Mouse (Mus musculus): ENCODE results near the gene Prok2. TPM values are rescaled to one million over a fixed set of nuclear protein-coding genes. Genes with fewer than 3 reads are reported as not detected.

The Prok2 gene
- polyA plus RNA-seq, 1 experiment from 2014 or later: 0.12 TPM

DNA sequence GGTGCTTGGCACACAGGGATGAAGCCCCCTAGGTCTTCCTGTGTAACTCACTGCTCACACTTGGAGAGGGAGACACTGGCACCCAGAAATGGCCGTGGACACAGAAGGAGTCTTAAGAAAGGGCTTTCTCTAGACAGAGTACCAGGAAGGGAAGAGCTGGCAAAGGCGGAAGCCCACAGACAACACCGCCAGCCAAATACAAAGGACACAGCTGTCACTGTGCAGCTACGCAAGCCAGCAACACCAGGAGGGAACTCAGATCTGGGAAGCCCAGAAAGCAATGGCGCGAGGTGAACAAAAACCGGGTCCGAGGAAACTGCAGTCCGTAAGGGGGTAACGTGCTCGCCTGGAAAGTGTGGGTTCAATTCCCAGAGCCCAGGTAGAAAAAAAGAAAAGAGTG is 48.1 kb downstream of the Prok2 start:
- no peaks in the 10 kb centered on the region for H3K27me3 ChIP-seq (ENCODE audit: insufficient read depth, low read length)
- H3K4me3 ChIP-seq (ENCODE audit: low read depth, low read length): no peak overlapping the region
- H3K36me3 ChIP-seq (ENCODE audit: insufficient read depth): no peaks in the 10 kb centered on the region
- H3K4me2 ChIP-seq: no peak overlapping the region
- no peaks in the 10 kb centered on the region; the same call in 1 of the 2 replicates for H3K4me1 ChIP-seq (ENCODE audit: insufficient read depth)
- H3K9ac ChIP-seq: no peak overlapping the region
- no peak for ATAC-seq (ENCODE audit: insufficient read depth)
- no peaks in the 10 kb centered on the region for H3K9me3 ChIP-seq (ENCODE audit: low read depth, low read length)
- H3K27ac ChIP-seq (ENCODE audit: low read depth): no peak overlapping the region
- TF ChIP-seq CTCF (IDR thresholded peaks at IDR 0.05; ENCODE audit: low read depth): no peak
- WGBS: 79% methylated on average over 11 of the region's 11 CpGs
- DNase-seq: peak; percentile 23

DNA sequence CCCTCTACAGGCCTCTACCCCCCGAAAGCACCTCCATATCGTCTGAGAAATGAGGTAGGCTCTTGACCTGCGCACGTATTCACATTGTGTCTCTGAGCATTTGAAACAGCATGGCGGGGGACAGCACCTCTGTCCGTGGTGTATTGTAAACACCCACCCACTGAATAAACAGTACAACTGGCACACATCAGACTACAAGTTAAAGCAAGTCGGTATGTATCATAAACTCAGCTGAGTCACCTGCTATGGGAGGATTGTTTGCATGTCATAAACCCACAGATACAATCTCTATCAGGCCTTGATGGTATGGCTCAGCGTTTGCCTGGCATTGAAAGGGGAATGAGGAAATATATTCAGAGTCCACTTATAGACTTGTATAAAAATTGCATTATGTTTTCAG is 48.9 kb downstream of the Prok2 start:
- H3K9ac ChIP-seq: no peak overlapping the region
- ATAC-seq (ENCODE audit: insufficient read depth): no peak
- no peak for DNase-seq
- no peaks in the 10 kb centered on the region for H3K27me3 ChIP-seq (ENCODE audit: insufficient read depth, low read length)
- no peak overlapping the region for H3K4me2 ChIP-seq
- TF ChIP-seq CTCF (IDR thresholded peaks at IDR 0.05; ENCODE audit: low read depth): no peak
- WGBS: 69% methylated on average over 8 of the region's 8 CpGs
- H3K36me3 ChIP-seq (ENCODE audit: insufficient read depth): no peaks in the 10 kb centered on the region
- no peak overlapping the region for H3K27ac ChIP-seq (ENCODE audit: low read depth)
- no peak overlapping the region for H3K4me3 ChIP-seq (ENCODE audit: low read depth, low read length)
- H3K4me1 ChIP-seq (ENCODE audit: insufficient read depth): no peaks in the 10 kb centered on the region; the same call in 1 of the 2 replicates
- no peaks in the 10 kb centered on the region for H3K9me3 ChIP-seq (ENCODE audit: low read depth, low read length)

DNA sequence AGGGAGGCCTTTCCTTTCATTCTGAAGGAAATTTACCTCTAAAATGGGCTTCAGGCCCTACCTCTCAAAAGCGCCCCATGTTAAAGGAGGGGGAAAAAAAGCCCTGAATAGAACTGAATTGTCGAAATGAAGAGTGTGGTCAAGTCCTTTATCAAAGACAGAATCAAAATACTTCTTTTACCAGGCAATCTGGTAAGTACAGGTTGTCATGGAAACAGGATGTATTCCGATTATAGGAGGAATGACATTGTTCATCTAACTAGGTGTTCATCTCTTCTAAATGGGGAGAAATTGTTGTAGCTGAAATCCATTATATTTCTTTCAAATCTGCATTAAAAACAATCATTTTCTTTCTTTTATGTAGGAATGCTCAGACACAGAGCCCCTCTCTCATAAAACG is 51.7 kb downstream of the Prok2 start:
- no peaks in the 10 kb centered on the region for H3K9me3 ChIP-seq (ENCODE audit: low read depth, low read length)
- no peaks in the 10 kb centered on the region; the same call in 1 of the 2 replicates for H3K4me1 ChIP-seq (ENCODE audit: insufficient read depth)
- DNase-seq: no peak
- no peaks in the 10 kb centered on the region for H3K27me3 ChIP-seq (ENCODE audit: insufficient read depth, low read length)
- no peak overlapping the region for H3K4me2 ChIP-seq
- H3K4me3 ChIP-seq (ENCODE audit: low read depth, low read length): no peak overlapping the region
- ATAC-seq (ENCODE audit: insufficient read depth): no peak
- no peaks in the 10 kb centered on the region for H3K36me3 ChIP-seq (ENCODE audit: insufficient read depth)
- WGBS: 76% methylated on average over 4 of the region's 4 CpGs
- H3K9ac ChIP-seq: no peak overlapping the region
- no peak overlapping the region for H3K27ac ChIP-seq (ENCODE audit: low read depth)
- TF ChIP-seq CTCF (IDR thresholded peaks at IDR 0.05; ENCODE audit: low read depth): no peak

DNA sequence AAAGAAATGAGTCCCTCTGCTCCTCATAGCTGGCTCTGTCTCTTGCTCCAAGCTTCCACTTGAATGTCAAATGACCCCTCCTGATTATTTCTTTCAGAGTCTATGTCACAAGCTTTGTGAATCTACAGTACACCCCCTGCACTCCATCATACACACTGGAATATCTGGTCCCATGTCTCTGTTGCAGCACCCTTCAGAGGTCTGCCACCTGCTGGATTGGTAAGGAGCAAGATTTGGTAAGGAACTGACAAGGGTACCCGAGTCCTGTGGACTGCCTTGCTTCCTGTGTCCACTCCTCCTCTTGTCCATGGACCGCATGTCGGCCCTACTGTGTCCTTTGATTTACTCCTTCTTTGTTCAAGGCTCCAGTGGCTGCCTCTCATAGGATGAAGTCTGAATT is 54.4 kb downstream of the Prok2 start:
- no peak overlapping the region for H3K9ac ChIP-seq
- no peaks in the 10 kb centered on the region for H3K27me3 ChIP-seq (ENCODE audit: insufficient read depth, low read length)
- no peak overlapping the region for H3K4me3 ChIP-seq (ENCODE audit: low read depth, low read length)
- no peaks in the 10 kb centered on the region for H3K9me3 ChIP-seq (ENCODE audit: low read depth, low read length)
- DNase-seq (no peak), ATAC-seq (ENCODE audit: insufficient read depth) (no peak)
- H3K4me2 ChIP-seq: no peak overlapping the region
- TF ChIP-seq CTCF (IDR thresholded peaks at IDR 0.05; ENCODE audit: low read depth): peak; percentile 31
- H3K4me1 ChIP-seq (ENCODE audit: insufficient read depth): no peaks in the 10 kb centered on the region
- H3K36me3 ChIP-seq (ENCODE audit: insufficient read depth): no peaks in the 10 kb centered on the region
- H3K27ac ChIP-seq (ENCODE audit: low read depth): no peak overlapping the region
- WGBS: 62% methylated on average over 3 of the region's 3 CpGs

DNA sequence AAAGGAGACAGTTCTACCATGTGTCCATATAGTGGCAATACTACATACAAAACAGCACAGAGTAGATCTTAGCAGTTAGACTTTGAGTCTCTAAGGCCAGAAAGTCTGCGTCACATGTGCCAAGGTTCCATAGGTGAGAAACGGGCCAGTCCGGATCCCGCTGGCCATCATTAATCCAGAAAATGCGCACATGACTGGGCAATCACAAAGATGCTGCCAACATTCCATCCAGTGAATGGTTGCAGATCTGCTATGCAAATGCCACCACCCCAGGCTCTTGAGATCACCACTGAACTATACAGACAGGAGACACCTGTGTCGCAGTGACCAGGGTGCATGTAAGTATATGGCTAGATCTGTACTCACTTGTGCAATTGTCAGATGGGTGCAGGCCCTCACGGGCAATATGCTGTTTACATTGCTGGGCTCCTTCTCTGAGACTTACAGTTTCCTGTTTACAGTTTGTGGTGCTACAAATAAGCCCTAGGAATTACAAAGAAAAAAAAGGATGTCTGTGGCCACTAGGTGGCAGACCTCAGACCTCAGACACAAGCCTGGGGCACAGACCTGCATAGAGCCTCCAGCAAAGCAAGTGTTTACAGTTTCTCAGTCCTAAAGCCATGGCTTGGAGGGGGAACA is 55.6 kb downstream of the Prok2 start:
- peak; percentile 81 for TF ChIP-seq CTCF (IDR thresholded peaks at IDR 0.05; ENCODE audit: low read depth)
- DNase-seq: peak; percentile 88
- Histone ChIP-seq H3K4me2 (no peak overlapping the region), H3K27ac (ENCODE audit: low read depth) (no peak overlapping the region), H3K4me1 (ENCODE audit: insufficient read depth) (peaks cover 4% of the 10 kb centered on the region; the same call in 1 of the 2 replicates), H3K27me3 (ENCODE audit: insufficient read depth, low read length) (no peaks in the 10 kb centered on the region), H3K9ac (no peak overlapping the region), H3K36me3 (ENCODE audit: insufficient read depth) (no peaks in the 10 kb centered on the region), H3K4me3 (ENCODE audit: low read depth, low read length) (no peak overlapping the region), H3K9me3 (ENCODE audit: low read depth, low read length) (no peaks in the 10 kb centered on the region)
- 79% methylated on average over 7 of the region's 7 CpGs for WGBS
- peak; percentile 52; the same call in 1 of the 2 replicates for ATAC-seq (ENCODE audit: insufficient read depth)

DNA sequence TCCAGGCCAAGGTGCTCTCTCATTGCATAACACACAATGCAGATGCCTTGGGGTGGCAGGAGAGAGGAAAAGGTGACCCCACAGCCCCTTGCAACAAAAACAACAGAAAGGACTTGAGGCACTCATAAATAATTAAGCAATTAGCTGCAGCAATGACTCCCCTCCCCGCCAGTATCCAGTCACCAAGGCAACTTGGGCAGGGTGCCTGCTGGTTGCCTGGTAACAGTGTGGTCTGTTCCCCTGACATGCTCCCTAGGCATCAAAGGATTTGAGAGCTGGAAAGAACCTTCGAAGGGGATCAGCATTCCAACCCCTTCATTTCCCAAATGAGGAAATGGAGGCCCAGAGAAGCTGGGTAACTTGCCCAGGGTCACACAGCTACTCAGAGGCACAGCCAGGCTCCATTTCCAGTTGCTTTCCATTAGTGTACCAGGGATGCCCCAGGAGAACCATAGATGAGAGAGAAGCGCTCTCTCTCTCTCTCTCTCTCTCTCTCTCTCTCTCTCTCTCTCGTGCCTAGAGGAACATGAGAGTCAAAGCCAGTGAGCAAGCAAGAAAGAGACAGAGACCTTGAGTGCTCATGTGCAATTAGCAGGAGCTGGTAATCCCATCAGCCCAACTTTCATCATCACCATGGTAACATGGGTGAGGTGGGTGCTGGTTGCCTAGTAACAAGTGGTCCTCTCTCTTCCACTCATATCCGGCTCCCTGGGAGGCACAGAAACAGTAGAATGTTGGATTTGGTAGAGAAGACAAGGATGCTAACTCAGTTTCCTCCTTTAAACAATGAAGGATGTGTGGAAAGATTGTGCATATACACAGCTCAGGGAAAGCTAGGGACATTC is 56.5 kb downstream of the Prok2 start:
- H3K4me1 ChIP-seq (ENCODE audit: insufficient read depth): peaks cover 4% of the 10 kb centered on the region; the same call in 1 of the 2 replicates
- no peak overlapping the region for H3K9ac ChIP-seq
- H3K4me2 ChIP-seq: no peak overlapping the region
- no peak for DNase-seq
- H3K36me3 ChIP-seq (ENCODE audit: insufficient read depth): no peaks in the 10 kb centered on the region
- TF ChIP-seq CTCF (IDR thresholded peaks at IDR 0.05; ENCODE audit: low read depth): no peak
- no peak for ATAC-seq (ENCODE audit: insufficient read depth)
- no peaks in the 10 kb centered on the region for H3K9me3 ChIP-seq (ENCODE audit: low read depth, low read length)
- no peak overlapping the region for H3K4me3 ChIP-seq (ENCODE audit: low read depth, low read length)
- no peak overlapping the region for H3K27ac ChIP-seq (ENCODE audit: low read depth)
- WGBS: 44% methylated on average over 5 of the region's 5 CpGs
- H3K27me3 ChIP-seq (ENCODE audit: insufficient read depth, low read length): no peaks in the 10 kb centered on the region

DNA sequence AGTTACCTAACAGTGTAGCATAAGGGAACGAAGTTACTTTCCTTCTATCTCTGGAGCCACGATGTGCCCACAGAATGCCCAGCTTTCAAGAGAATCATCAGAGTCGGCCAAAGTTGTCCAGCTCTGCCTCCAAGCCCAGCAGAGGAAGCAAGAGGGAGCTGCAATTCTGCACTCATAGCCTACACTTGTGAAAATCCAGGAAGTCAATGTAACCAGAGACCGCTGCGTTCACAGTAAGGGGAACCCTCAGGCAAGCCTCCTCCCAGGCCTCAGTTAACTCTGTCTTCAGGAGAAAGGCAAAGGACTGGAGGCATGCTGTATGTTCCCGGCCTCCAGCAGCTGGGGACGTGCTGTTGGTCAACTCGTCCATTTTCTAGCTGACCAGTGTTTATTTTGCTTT is 58.9 kb downstream of the Prok2 start:
- Histone ChIP-seq H3K4me1 (ENCODE audit: insufficient read depth) (peaks cover 4% of the 10 kb centered on the region; the same call in 1 of the 2 replicates), H3K27ac (ENCODE audit: low read depth) (peak overlapping the region; percentile 19; the same call in 1 of the 2 replicates), H3K4me3 (ENCODE audit: low read depth, low read length) (peak overlapping the region; percentile 80), H3K36me3 (ENCODE audit: insufficient read depth) (no peaks in the 10 kb centered on the region), H3K9me3 (ENCODE audit: low read depth, low read length) (no peaks in the 10 kb centered on the region), H3K9ac (peak overlapping the region; percentile 84), H3K4me2 (peak overlapping the region; percentile 84), H3K27me3 (ENCODE audit: insufficient read depth, low read length) (no peaks in the 10 kb centered on the region)
- 20% methylated on average over 8 of the region's 8 CpGs for WGBS
- ATAC-seq (ENCODE audit: insufficient read depth) (peak; percentile 12; the same call in 1 of the 2 replicates), DNase-seq (peak; percentile 63)
- TF ChIP-seq CTCF (IDR thresholded peaks at IDR 0.05; ENCODE audit: low read depth): no peak

Measured in lung, embryonic 14.5 days (tissue).